Mouse (Mus musculus): ENCODE measurements around the gene Ssc4d. TPM values are rescaled to one million over a fixed set of nuclear protein-coding genes. Genes with fewer than 3 reads are reported as not detected.

Ssc4d gene
- total and polyA plus RNA-seq, 3 experiments = 1.9 to 2.9 (median 2.0) TPM

GRCm38 (mm10) chr5:136018726-136019125, 44.4 kb upstream of the Ssc4d start:
- in situ Hi-C loops (cut with MboI; ENCODE audit: low pct_ligation_motif_present, low pct_unique_long_range_greater_than_20kb, low sequenced_read_pairs) (no loop called here), dilution Hi-C loops (cut with MboI; ENCODE audit: extremely low pct_ligation_motif_present, extremely low pct_unique_long_range_greater_than_20kb, low sequenced_read_pairs) (no loop called here)
- Histone ChIP-seq H3K27me3 (replicated peaks) (no peaks in the 10 kb centered on the region), H3K79me2 (replicated peaks; ENCODE audit: control insufficient read depth, extremely low read depth, insufficient read depth, poor library complexity, severe bottlenecking) (no peaks in the 10 kb centered on the region; the same call in 1 of the 2 replicates), H3K4me1 (ENCODE audit: control insufficient read depth in 1 of 2, insufficient read depth in 2 of 2) (peaks cover 23 to 82% of the 10 kb centered on the region in 2 experiments), H3K9me3 (replicated peaks; ENCODE audit: low read length) (no peaks in the 10 kb centered on the region), H3K4me3 (replicated peaks in 1 of 3; ENCODE audit: low read depth in 2 of 3, low read length in 2 of 3, poor library complexity in 1 of 3) (no peak overlapping the region), H3K36me3 (replicated peaks in 1 of 2; ENCODE audit: control insufficient read depth in 1 of 2, insufficient read depth in 1 of 2, low read length in 1 of 2) (peaks cover 23 to 86% of the 10 kb centered on the region in 2 experiments), H3K9ac (ENCODE audit: insufficient read depth, low read depth) (no peak overlapping the region), H3K4me2 (ENCODE audit: insufficient read depth, low read depth, poor library complexity, severe bottlenecking) (no peak overlapping the region), H3K27ac (ENCODE audit: insufficient read depth, low read depth) (no peak overlapping the region)
- TF ChIP-seq MEF2A (IDR thresholded peaks at IDR 0.05; ENCODE audit: borderline replicate concordance, low read depth, low read length) (no peak), ELF1 (IDR thresholded peaks at IDR 0.05; ENCODE audit: low read depth, low read length) (no peak), PAX5 (IDR thresholded peaks at IDR 0.05; ENCODE audit: low read length) (no peak), POLR2A (IDR thresholded peaks at IDR 0.05; ENCODE audit: low read depth, low read length) (no peak), CHD2 (IDR thresholded peaks at IDR 0.05; ENCODE audit: low read length) (no peak)
- DNase-seq (ENCODE audit: extremely low read depth) = no peak

- H3K27ac ChIP-seq (ENCODE audit: insufficient read depth, low read depth) = no peak overlapping the region
- no peaks in the 10 kb centered on the region for H3K27me3 ChIP-seq (replicated peaks)
- no peaks in the 10 kb centered on the region; the same call in 1 of the 2 replicates for H3K79me2 ChIP-seq (replicated peaks; ENCODE audit: control insufficient read depth, extremely low read depth, insufficient read depth, poor library complexity, severe bottlenecking)
- dilution Hi-C loops (cut with MboI; ENCODE audit: extremely low pct_ligation_motif_present, extremely low pct_unique_long_range_greater_than_20kb, low sequenced_read_pairs) (no loop called here), in situ Hi-C loops (cut with MboI; ENCODE audit: low pct_ligation_motif_present, low pct_unique_long_range_greater_than_20kb, low sequenced_read_pairs) (no loop called here)
- H3K4me2 ChIP-seq (ENCODE audit: insufficient read depth, low read depth, poor library complexity, severe bottlenecking) = no peak overlapping the region
- DNase-seq (ENCODE audit: extremely low read depth) = no peak
- no peak for TF ChIP-seq ZMIZ1 (IDR thresholded peaks at IDR 0.05; ENCODE audit: low read depth, low read length)
- no peak for TF ChIP-seq TBP (conservative IDR thresholded peaks at IDR 0.05; ENCODE audit: low read depth, low read length)
- TF ChIP-seq POLR2A (IDR thresholded peaks at IDR 0.05; ENCODE audit: low read depth, low read length) = no peak
- H3K9me3 ChIP-seq (replicated peaks; ENCODE audit: low read length) = no peaks in the 10 kb centered on the region
- H3K4me1 ChIP-seq (ENCODE audit: control insufficient read depth in 1 of 2, insufficient read depth in 2 of 2) = peaks cover 23 to 87% of the 10 kb centered on the region in 2 experiments
- peaks cover 33 to 88% of the 10 kb centered on the region in 2 experiments for H3K36me3 ChIP-seq (replicated peaks in 1 of 2; ENCODE audit: control insufficient read depth in 1 of 2, insufficient read depth in 1 of 2, low read length in 1 of 2)
- H3K9ac ChIP-seq (ENCODE audit: insufficient read depth, low read depth) = no peak overlapping the region
- H3K4me3 ChIP-seq (replicated peaks in 1 of 3; ENCODE audit: low read depth in 2 of 3, low read length in 2 of 3, poor library complexity in 1 of 3) = no peak overlapping the region
These were observed 42.9 kb upstream of the Ssc4d start for GRCm38 (mm10) chr5:136017262-136017661.

GRCm38 (mm10) chr5:136016014-136016876, 41.9 kb upstream of the Ssc4d start:
- in situ Hi-C loops (cut with MboI; ENCODE audit: low pct_ligation_motif_present, low pct_unique_long_range_greater_than_20kb, low sequenced_read_pairs) = no loop called here
- H3K9me3 ChIP-seq (replicated peaks; ENCODE audit: low read length) = no peaks in the 10 kb centered on the region
- H3K27ac ChIP-seq (ENCODE audit: insufficient read depth, low read depth) = no peak overlapping the region
- H3K9ac ChIP-seq (ENCODE audit: insufficient read depth, low read depth) = no peak overlapping the region
- H3K27me3 ChIP-seq (replicated peaks) = no peaks in the 10 kb centered on the region
- no peak overlapping the region for H3K4me2 ChIP-seq (ENCODE audit: insufficient read depth, low read depth, poor library complexity, severe bottlenecking)
- peaks cover 43 to 88% of the 10 kb centered on the region in 2 experiments for H3K36me3 ChIP-seq (replicated peaks in 1 of 2; ENCODE audit: control insufficient read depth in 1 of 2, insufficient read depth in 1 of 2, low read length in 1 of 2)
- H3K4me1 ChIP-seq (ENCODE audit: control insufficient read depth in 1 of 2, insufficient read depth in 2 of 2) = peaks cover 23 to 79% of the 10 kb centered on the region in 2 experiments
- no peak for DNase-seq (ENCODE audit: extremely low read depth)
- H3K79me2 ChIP-seq (replicated peaks; ENCODE audit: control insufficient read depth, extremely low read depth, insufficient read depth, poor library complexity, severe bottlenecking) = no peaks in the 10 kb centered on the region; the same call in 1 of the 2 replicates
- no peak overlapping the region for H3K4me3 ChIP-seq (replicated peaks in 1 of 3; ENCODE audit: low read depth in 2 of 3, low read length in 2 of 3, poor library complexity in 1 of 3)
- dilution Hi-C loops (cut with MboI; ENCODE audit: extremely low pct_ligation_motif_present, extremely low pct_unique_long_range_greater_than_20kb, low sequenced_read_pairs) = no loop called here
- TF ChIP-seq MXI1 (IDR thresholded peaks at IDR 0.05; ENCODE audit: low read depth, low read length) = 0 out of 2 replicates have a peak, but pooled peaks have one; percentile 42
- no peak for TF ChIP-seq USF2 (conservative IDR thresholded peaks at IDR 0.05; ENCODE audit: low read depth, low read length)
- TF ChIP-seq TCF12 (IDR thresholded peaks at IDR 0.05; ENCODE audit: low read depth, low read length) = no peak
- no peak for TF ChIP-seq PAX5 (IDR thresholded peaks at IDR 0.05; ENCODE audit: low read length)
- TF ChIP-seq MAFK (IDR thresholded peaks at IDR 0.05; ENCODE audit: insufficient replicate concordance, low read length) = no peak
- TF ChIP-seq HCFC1 (IDR thresholded peaks at IDR 0.05; ENCODE audit: low read depth, low read length) = no peak
- TF ChIP-seq KAT2A (IDR thresholded peaks at IDR 0.05; ENCODE audit: insufficient replicate concordance, low read length) = no peak
- TF ChIP-seq NRF1 (IDR thresholded peaks at IDR 0.05; ENCODE audit: low read depth, low read length) = no peak
- TF ChIP-seq POLR2A (IDR thresholded peaks at IDR 0.05; ENCODE audit: low read depth, low read length) = no peak
- TF ChIP-seq MAZ (IDR thresholded peaks at IDR 0.05; ENCODE audit: low read depth, low read length) = no peak
- TF ChIP-seq ETS1 (conservative IDR thresholded peaks at IDR 0.05; ENCODE audit: low read depth, low read length) = no peak
- TF ChIP-seq CTCF (conservative IDR thresholded peaks at IDR 0.05 in 1 of 2, IDR thresholded peaks at IDR 0.05 in 1 of 2; ENCODE audit: low read depth in 2 of 2, low read length in 2 of 2) = no peak
- TF ChIP-seq E2F4 (IDR thresholded peaks at IDR 0.05; ENCODE audit: insufficient replicate concordance, low read depth, low read length) = no peak
- no peak for TF ChIP-seq ZC3H11A (IDR thresholded peaks at IDR 0.05; ENCODE audit: low read depth, low read length)
- TF ChIP-seq SIN3A (IDR thresholded peaks at IDR 0.05; ENCODE audit: low read length) = 0 out of 2 replicates have a peak, but pooled peaks have one; percentile 39
- peak; percentile 24; the same call in 1 of the 2 replicates for TF ChIP-seq BHLHE40 (IDR thresholded peaks at IDR 0.05; ENCODE audit: low read depth, low read length)
- no peak for TF ChIP-seq RAD21 (IDR thresholded peaks at IDR 0.05; ENCODE audit: low read depth, low read length)
- TF ChIP-seq CHD2 (IDR thresholded peaks at IDR 0.05; ENCODE audit: low read length) = no peak
- TF ChIP-seq RCOR1 (conservative IDR thresholded peaks at IDR 0.05; ENCODE audit: low read depth, low read length) = no peak
- TF ChIP-seq MAX (IDR thresholded peaks at IDR 0.05; ENCODE audit: low read length) = peak; percentile 57; the same call in 1 of the 2 replicates
